In the genomic region with DNA sequence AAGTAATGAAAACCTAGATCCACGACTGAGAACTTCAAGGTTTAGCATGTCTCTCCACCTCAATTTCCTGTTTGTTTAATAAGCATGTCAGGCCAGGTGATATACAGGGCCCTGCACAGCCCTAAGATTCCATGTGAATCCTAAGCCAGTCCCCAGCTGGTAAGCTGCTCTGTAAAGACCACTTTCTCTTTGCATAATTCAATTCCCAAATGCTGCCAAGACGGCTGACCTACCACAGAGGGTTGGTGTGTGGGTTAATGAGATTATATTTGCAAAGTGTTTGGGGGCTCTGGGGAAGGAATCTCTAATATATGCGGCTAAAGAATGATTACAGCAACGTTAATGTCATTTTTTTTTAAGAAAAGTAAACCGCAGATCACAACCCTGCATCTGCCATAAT, we compare ENCODE assay signal across 30 mouse cellular contexts.
DNase-seq lines count a peak whose midpoint lies in the region; ATAC-seq and TF ChIP-seq lines count a peak whose summit lies in the region.
"Had no signal": no experiment of that assay in that cellular context is flagged by ENCODE, and none has a peak within 500 bp of the region (broad histone marks: within the 10 kb centered on the region; RNA-seq: fewer than 3 reads in every experiment).

No protein-coding gene starts in this region.

- no peak overlapping the region for H3K4me2 ChIP-seq in forebrain, embryonic 14.5 days (ENCODE audit: low read length)
- H3K4me2 ChIP-seq in forebrain, postnatal 0 days (ENCODE audit: low read depth): no peak overlapping the region
- H3K4me2 ChIP-seq in midbrain, embryonic 12.5 days (replicated peaks): no peak overlapping the region
- no peak overlapping the region for H3K4me2 ChIP-seq in midbrain, embryonic 16.5 days (ENCODE audit: low read length)
- H3K4me2 ChIP-seq in hindbrain, embryonic 13.5 days: no peak overlapping the region
- H3K4me2 ChIP-seq: embryonic facial prominence, embryonic 13.5 days; heart, embryonic 11.5 days; hindbrain, embryonic 15.5 days; liver, embryonic 15.5 days; lung, embryonic 15.5 days; neural tube, embryonic 13.5 days had no signal

- no peak overlapping the region for H3K9ac ChIP-seq in forebrain, embryonic 14.5 days (ENCODE audit: low read length)
- H3K9ac ChIP-seq in forebrain, postnatal 0 days: no peak overlapping the region
- H3K9ac ChIP-seq in midbrain, embryonic 12.5 days (replicated peaks): no peak overlapping the region
- H3K9ac ChIP-seq in midbrain, embryonic 16.5 days (ENCODE audit: low read depth, low read length): no peak overlapping the region
- H3K9ac ChIP-seq in hindbrain, embryonic 13.5 days: no peak overlapping the region
- H3K9ac ChIP-seq: embryonic facial prominence, embryonic 13.5 days; hindbrain, embryonic 15.5 days; liver, embryonic 15.5 days; lung, embryonic 15.5 days; neural tube, embryonic 13.5 days had no signal

- DNase-seq in forebrain, embryonic 14.5 days (ENCODE audit: low spot score): peak; percentile 69
- no peak for DNase-seq in forebrain, postnatal 0 days
- peak; percentile 44 for DNase-seq in retina, postnatal 1 day
- DNase-seq in layer of hippocampus, adult 9-11 months: no peak
- no peak for DNase-seq in left cerebral cortex, adult 9 months (ENCODE audit: low spot score in 2 of 2)
- DNase-seq: adrenal gland, adult 2 months; cerebellum, adult 2 months; cerebellum, postnatal 36 days; embryo, embryonic 11 days; gastrocnemius, adult 2 months; kidney, postnatal 25 days; liver; lung, postnatal 36 days; right cerebral cortex, adult 18-20 months; thymus, adult 18-20 months; thymus, postnatal 36 days had no signal

- no peak overlapping the region for H3K27ac ChIP-seq in forebrain, embryonic 14.5 days (ENCODE audit: low read depth, low read length)
- no peak overlapping the region for H3K27ac ChIP-seq in forebrain, postnatal 0 days (ENCODE audit: low read depth, low read length)
- no peak overlapping the region for H3K27ac ChIP-seq in midbrain, embryonic 12.5 days (replicated peaks)
- H3K27ac ChIP-seq in midbrain, embryonic 16.5 days (ENCODE audit: low read length): no peak overlapping the region
- no peak overlapping the region for H3K27ac ChIP-seq in hindbrain, embryonic 13.5 days
- H3K27ac ChIP-seq: embryonic facial prominence, embryonic 13.5 days; gastrocnemius, adult 2 months; hindbrain, embryonic 15.5 days; layer of hippocampus, adult 2 months; limb, embryonic 10.5 days; liver, embryonic 15.5 days; lung, embryonic 15.5 days; neural tube, embryonic 13.5 days had no signal

- no peak overlapping the region for H3K4me3 ChIP-seq in forebrain, embryonic 14.5 days (ENCODE audit: low read depth, low read length)
- no peak overlapping the region for H3K4me3 ChIP-seq in forebrain, postnatal 0 days (ENCODE audit: low read depth, low read length)
- H3K4me3 ChIP-seq in midbrain, embryonic 12.5 days: no peak overlapping the region
- no peak overlapping the region for H3K4me3 ChIP-seq in midbrain, embryonic 16.5 days (ENCODE audit: low read depth, low read length)
- H3K4me3 ChIP-seq in hindbrain, embryonic 13.5 days: no peak overlapping the region
- H3K4me3 ChIP-seq: embryonic facial prominence, embryonic 13.5 days; erythroblast, embryonic 14.5 days; gastrocnemius, adult 2 months; hindbrain, embryonic 15.5 days; layer of hippocampus, adult 2 months; limb, embryonic 10.5 days; liver, embryonic 15.5 days; lung, embryonic 15.5 days; megakaryocyte, embryonic 14.5 days; neural tube, embryonic 13.5 days had no signal

- peak; percentile 76 for ATAC-seq in forebrain, embryonic 14.5 days
- ATAC-seq in forebrain, postnatal 0 days: no peak
- ATAC-seq in midbrain, embryonic 12.5 days (ENCODE audit: low FRiP score, low read depth): peak; percentile 47; the same call in 1 of the 2 replicates
- no peak for ATAC-seq in midbrain, embryonic 16.5 days
- ATAC-seq in hindbrain, embryonic 13.5 days (ENCODE audit: low FRiP score): 0 out of 2 replicates have a peak, but pooled peaks have one; percentile 28
- ATAC-seq: intestine, postnatal 0 days had no signal

- H3K36me3 ChIP-seq in forebrain, embryonic 14.5 days (ENCODE audit: control insufficient read depth, insufficient read depth, low read length): no peaks in the 10 kb centered on the region
- no peaks in the 10 kb centered on the region for H3K36me3 ChIP-seq in forebrain, postnatal 0 days (ENCODE audit: insufficient read depth)
- no peaks in the 10 kb centered on the region for H3K36me3 ChIP-seq in midbrain, embryonic 12.5 days
- H3K36me3 ChIP-seq in midbrain, embryonic 16.5 days (ENCODE audit: control insufficient read depth, insufficient read depth, low read length): no peaks in the 10 kb centered on the region
- no peaks in the 10 kb centered on the region for H3K36me3 ChIP-seq in hindbrain, embryonic 13.5 days
- H3K36me3 ChIP-seq: embryonic facial prominence, embryonic 13.5 days; hindbrain, embryonic 15.5 days; limb, embryonic 10.5 days; liver, embryonic 15.5 days; lung, embryonic 15.5 days; neural tube, embryonic 13.5 days had no signal

- H3K9me3 ChIP-seq in forebrain, embryonic 14.5 days (replicated peaks; ENCODE audit: control insufficient read depth, low read length): no peaks in the 10 kb centered on the region
- H3K9me3 ChIP-seq in forebrain, postnatal 0 days (ENCODE audit: low read length): no peaks in the 10 kb centered on the region
- no peaks in the 10 kb centered on the region for H3K9me3 ChIP-seq in midbrain, embryonic 12.5 days
- no peaks in the 10 kb centered on the region for H3K9me3 ChIP-seq in midbrain, embryonic 16.5 days (replicated peaks; ENCODE audit: control insufficient read depth, low read length, poor library complexity, severe bottlenecking)
- H3K9me3 ChIP-seq in hindbrain, embryonic 13.5 days: no peaks in the 10 kb centered on the region
- H3K9me3 ChIP-seq: embryonic facial prominence, embryonic 13.5 days; hindbrain, embryonic 15.5 days; limb, embryonic 10.5 days; liver, embryonic 15.5 days; lung, embryonic 15.5 days; neural tube, embryonic 13.5 days had no signal

- peaks cover 5% of the 10 kb centered on the region; the same call in 1 of the 2 replicates for H3K4me1 ChIP-seq in forebrain, embryonic 14.5 days (ENCODE audit: control insufficient read depth, insufficient read depth, low read length)
- H3K4me1 ChIP-seq in forebrain, postnatal 0 days (ENCODE audit: insufficient read depth): 0 out of 2 replicates have a peak, but pooled peaks cover 3% of the 10 kb centered on the region
- no peaks in the 10 kb centered on the region; the same call in 1 of the 2 replicates for H3K4me1 ChIP-seq in midbrain, embryonic 12.5 days
- peaks cover 3% of the 10 kb centered on the region for H3K4me1 ChIP-seq in midbrain, embryonic 16.5 days (ENCODE audit: control insufficient read depth, insufficient read depth, low read length)
- peaks cover 7% of the 10 kb centered on the region; the same call in 1 of the 2 replicates for H3K4me1 ChIP-seq in hindbrain, embryonic 13.5 days (replicated peaks)
- H3K4me1 ChIP-seq: embryonic facial prominence, embryonic 13.5 days; liver, embryonic 15.5 days; lung, embryonic 15.5 days; megakaryocyte, embryonic 14.5 days had no signal

- no peaks in the 10 kb centered on the region for H3K27me3 ChIP-seq in forebrain, embryonic 14.5 days (replicated peaks; ENCODE audit: control insufficient read depth, insufficient read depth, low read length)
- H3K27me3 ChIP-seq in forebrain, postnatal 0 days (ENCODE audit: insufficient read depth, low read length): no peaks in the 10 kb centered on the region
- peaks cover 4% of the 10 kb centered on the region; the same call in 1 of the 2 replicates for H3K27me3 ChIP-seq in midbrain, embryonic 12.5 days
- H3K27me3 ChIP-seq in midbrain, embryonic 16.5 days (ENCODE audit: control insufficient read depth, insufficient read depth, low read depth, low read length): no peaks in the 10 kb centered on the region
- no peaks in the 10 kb centered on the region for H3K27me3 ChIP-seq in hindbrain, embryonic 13.5 days
- H3K27me3 ChIP-seq: embryonic facial prominence, embryonic 13.5 days; hindbrain, embryonic 15.5 days; liver, embryonic 15.5 days; lung, embryonic 15.5 days; megakaryocyte, embryonic 14.5 days; neural tube, embryonic 13.5 days had no signal

- no peak for TF ChIP-seq CTCF in forebrain, postnatal 0 days (IDR thresholded peaks at IDR 0.05; ENCODE audit: low read depth)

- WGBS in forebrain, embryonic 14.5 days: 46% methylated on average over 5 of the region's 5 CpGs
- WGBS in forebrain, postnatal 0 days: 29% methylated on average over 5 of the region's 5 CpGs
- WGBS in midbrain, embryonic 12.5 days: 47% methylated on average over 5 of the region's 5 CpGs
- WGBS in midbrain, embryonic 16.5 days: 29% methylated on average over 5 of the region's 5 CpGs
- 34% methylated on average over 5 of the region's 5 CpGs for WGBS in hindbrain, embryonic 13.5 days

Comparison
In these comparisons a context has a peak if more than half of its experiments do, and no peak if none do; other contexts are left out.
1. ATAC-seq: peak in forebrain, embryonic 14.5 days (single experiment), midbrain, embryonic 12.5 days (single experiment) and hindbrain, embryonic 13.5 days (single experiment); none in forebrain, postnatal 0 days (single experiment) and midbrain, embryonic 16.5 days (single experiment).
2. DNase-seq: peak in forebrain, embryonic 14.5 days (single experiment) and retina, postnatal 1 day (single experiment); none in forebrain, postnatal 0 days (single experiment), layer of hippocampus, adult 9-11 months (single experiment) and left cerebral cortex, adult 9 months (0 of 2).